Comparison of ENCODE assay signal across 35 mouse cellular contexts in genomic region chr10:59588135-59588534, GRCm38 (mm10). TPM values are rescaled to one million over a fixed set of nuclear protein-coding genes. Genes with fewer than 3 reads are reported as not detected.
DNase-seq lines count a peak whose midpoint lies in the region; ATAC-seq lines count a peak whose summit lies in the region.
"Had no signal": no experiment of that assay in that cellular context is flagged by ENCODE, and none has a peak within 500 bp of the region (broad histone marks: within the 10 kb centered on the region; RNA-seq: fewer than 3 reads in every experiment).

No protein-coding gene starts in this region.

- H3K27me3 ChIP-seq in kidney, embryonic 14.5 days (ENCODE audit: control insufficient read depth, insufficient read depth, low read length), result no peaks in the 10 kb centered on the region
- H3K27me3 ChIP-seq: forebrain, embryonic 13.5 days; heart, embryonic 12.5 days; liver, embryonic 12.5 days; neural tube, embryonic 15.5 days; Patski had no signal

- no peak overlapping the region for H3K4me3 ChIP-seq in kidney, embryonic 14.5 days (ENCODE audit: low read length)
- H3K4me3 ChIP-seq: forebrain, embryonic 13.5 days; gastrocnemius, adult 2 months; heart, adult 2 months; heart, embryonic 12.5 days; left cerebral cortex, adult 2 months; liver, embryonic 12.5 days; neural tube, embryonic 15.5 days had no signal

- WGBS in kidney, embryonic 14.5 days, result 44% methylated on average over 7 of the region's 7 CpGs

- H3K4me1 ChIP-seq in kidney, embryonic 14.5 days (ENCODE audit: control insufficient read depth, insufficient read depth, low read length), result 0 out of 2 replicates have a peak, but pooled peaks cover 3% of the 10 kb centered on the region
- H3K4me1 ChIP-seq: forebrain, embryonic 13.5 days; neural tube, embryonic 15.5 days had no signal

- no peak overlapping the region for H3K4me2 ChIP-seq in kidney, embryonic 14.5 days (replicated peaks; ENCODE audit: low read depth, low read length)
- H3K4me2 ChIP-seq: forebrain, embryonic 13.5 days; heart, embryonic 12.5 days; hindbrain, embryonic 14.5 days; liver, embryonic 12.5 days; neural tube, embryonic 15.5 days had no signal

- no peak overlapping the region for H3K9ac ChIP-seq in kidney, embryonic 14.5 days (ENCODE audit: low read depth, low read length)
- H3K9ac ChIP-seq: forebrain, embryonic 13.5 days; heart, embryonic 12.5 days; hindbrain, embryonic 14.5 days; liver, embryonic 12.5 days; liver, postnatal 0 days; neural tube, embryonic 15.5 days had no signal

- no peak for DNase-seq in kidney, postnatal 10 days
- peak; percentile 56 to 80 for DNase-seq in layer of hippocampus, adult 18-20 months (ENCODE audit: low spot score in 2 of 2)
- no peak for DNase-seq in layer of hippocampus, postnatal 36 days
- peak; percentile 75 for DNase-seq in brain, adult 2 months (ENCODE audit: low read depth, low spot score)
- peak; percentile 68 for DNase-seq in layer of hippocampus, adult 9-11 months
- DNase-seq in testis, postnatal 10 days (ENCODE audit: low spot score), result no peak
- DNase-seq: adrenal gland, postnatal 10 days; cerebellum, adult 11 months; cerebellum, adult 9-10 months; cerebellum, postnatal 36 days; gastrocnemius, adult 2 months; gastrocnemius, postnatal 36 days; heart, adult 2 months; kidney, postnatal 25 days; liver, postnatal 0 days; lung, postnatal 4 days; midbrain, embryonic 14.5 days; right cerebral cortex, postnatal 4 days had no signal

- H3K27ac ChIP-seq in kidney, embryonic 14.5 days (ENCODE audit: low read depth, low read length), result no peak overlapping the region
- H3K27ac ChIP-seq: forebrain, embryonic 13.5 days; gastrocnemius, adult 2 months; heart, adult 2 months; hindbrain, embryonic 14.5 days; left cerebral cortex, adult 2 months; liver, embryonic 12.5 days; neural tube, embryonic 15.5 days; stomach, postnatal 0 days had no signal

- peak; percentile 77; the same call in 1 of the 2 replicates for ATAC-seq in kidney, embryonic 14.5 days (ENCODE audit: low FRiP score, low TSS enrichment)
- ATAC-seq: forebrain, embryonic 13.5 days; intestine, postnatal 0 days; liver, embryonic 12.5 days; liver, postnatal 0 days; lung, postnatal 0 days; Patski had no signal

- H3K36me3 ChIP-seq in kidney, embryonic 14.5 days (ENCODE audit: control insufficient read depth, insufficient read depth, low read length), result no peaks in the 10 kb centered on the region
- H3K36me3 ChIP-seq: neural tube, embryonic 15.5 days had no signal

- H3K9me3 ChIP-seq in kidney, embryonic 14.5 days (ENCODE audit: control insufficient read depth, low read length), result no peaks in the 10 kb centered on the region
- H3K9me3 ChIP-seq: forebrain, embryonic 13.5 days; heart, embryonic 12.5 days; liver, embryonic 12.5 days; neural tube, embryonic 15.5 days had no signal

RNA-seq across cellular contexts. Expression of gene Gm10322, which starts 27.7 kb away (rescaled TPM):
- polyA plus RNA-seq in kidney, embryonic 14.5 days (2014; fragmentation: Nextera tagmentation; extraction: Ambion mirVana), result not detected in 2 replicates
- total RNA-seq in layer of hippocampus, adult 18-20 months (2021), result not detected
- total RNA-seq in layer of hippocampus, postnatal 36 days (2021), result not detected
- total RNA-seq: adrenal gland, postnatal 10 days; gastrocnemius, adult 2 months; gastrocnemius, postnatal 36 days; heart, adult 2 months; hematopoietic stem cell, adult 5-6 weeks; left cerebral cortex, adult 2 months; left cerebral cortex, postnatal 36 days had no signal
- polyA plus RNA-seq: embryonic facial prominence, embryonic 11.5 days; forebrain, embryonic 13.5 days; heart, adult 2 months; heart, embryonic 12.5 days; heart, postnatal 0 days; hindbrain, embryonic 14.5 days; intestine, postnatal 0 days; limb, embryonic 14.5 days; liver, embryonic 12.5 days; liver, postnatal 0 days; lung, postnatal 0 days; midbrain, embryonic 14.5 days; neural tube, embryonic 15.5 days; Patski; spleen, adult 2 months; stomach, postnatal 0 days had no signal

RNA-seq across cellular contexts. Expression of gene Mcu, which starts 28.4 kb away (rescaled TPM):
- 34.4 and 36.0 TPM in 2 replicates for polyA plus RNA-seq in kidney, embryonic 14.5 days (2014; fragmentation: Nextera tagmentation; extraction: Ambion mirVana)
- total RNA-seq in layer of hippocampus, adult 18-20 months (2021), result 10 to 100 TPM; 48.0 to 51.0 TPM
- 10 to 100 TPM; 48.7 to 50.2 TPM for total RNA-seq in layer of hippocampus, postnatal 36 days (2021)

Comparison
In these comparisons a context has a peak if more than half of its experiments do, and no peak if none do; other contexts are left out.
1. DNase-seq: peak in layer of hippocampus, adult 18-20 months (2 of 2), brain, adult 2 months (single experiment) and layer of hippocampus, adult 9-11 months (single experiment); none in kidney, postnatal 10 days (single experiment), layer of hippocampus, postnatal 36 days (0 of 2) and testis, postnatal 10 days (single experiment).